Mouse (Mus musculus) layer of hippocampus, adult 11-12 months (tissue): Measurements from ENCODE around the gene Gja4.

Experiments
- DNase-seq: peaks from one replicate; pipeline ENCODE4 v3.0.0; 2022; ENCODE audit warnings: low spot score

Gene Gja4

DNA sequence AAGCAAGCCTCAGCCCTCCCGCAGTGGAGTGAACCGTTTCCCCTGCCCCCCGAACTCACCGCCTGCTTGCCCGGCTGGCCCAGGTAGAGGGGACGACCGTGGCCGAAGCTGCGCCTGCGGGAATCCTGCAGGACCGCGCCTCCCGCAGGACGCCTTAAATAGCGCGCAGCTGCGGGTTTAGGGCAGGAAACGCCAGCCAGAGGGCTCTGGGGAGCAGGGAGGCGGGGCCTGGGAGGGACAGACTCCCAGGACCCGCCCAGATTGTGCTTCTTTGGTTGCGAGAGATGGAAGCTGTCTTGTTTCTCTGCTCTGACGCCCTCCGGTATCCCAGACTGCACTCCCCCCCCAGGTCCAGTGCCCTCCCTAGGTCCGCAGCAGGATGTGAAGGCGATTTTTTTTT lies at the start of gene Gja4:
Gene Gja4 (minus strand): TSS at position 179 of the 400 bp plus-strand sequence.
- peak; percentile 45 for DNase-seq

DNA sequence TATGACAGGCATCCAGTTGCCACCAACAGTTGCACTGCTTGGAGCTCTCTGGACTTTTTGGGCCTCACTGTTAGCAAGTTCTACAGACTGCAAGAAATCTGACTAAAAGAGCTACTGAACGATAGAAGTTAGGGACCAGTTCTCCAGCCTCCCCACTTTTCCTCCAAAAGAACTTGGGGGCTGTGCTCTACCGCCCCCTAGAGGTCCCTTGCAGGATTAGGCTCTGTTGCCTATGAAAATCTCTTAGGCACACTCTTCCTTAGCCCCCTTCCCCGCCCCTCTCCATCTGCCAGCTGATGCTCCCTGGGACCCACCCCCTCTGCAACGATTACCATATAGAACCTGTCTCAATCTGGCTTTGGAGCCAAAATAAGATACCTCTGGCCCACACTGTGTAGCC lies 49.5 kb upstream of the Gja4 start:
- DNase-seq = no peak

DNA sequence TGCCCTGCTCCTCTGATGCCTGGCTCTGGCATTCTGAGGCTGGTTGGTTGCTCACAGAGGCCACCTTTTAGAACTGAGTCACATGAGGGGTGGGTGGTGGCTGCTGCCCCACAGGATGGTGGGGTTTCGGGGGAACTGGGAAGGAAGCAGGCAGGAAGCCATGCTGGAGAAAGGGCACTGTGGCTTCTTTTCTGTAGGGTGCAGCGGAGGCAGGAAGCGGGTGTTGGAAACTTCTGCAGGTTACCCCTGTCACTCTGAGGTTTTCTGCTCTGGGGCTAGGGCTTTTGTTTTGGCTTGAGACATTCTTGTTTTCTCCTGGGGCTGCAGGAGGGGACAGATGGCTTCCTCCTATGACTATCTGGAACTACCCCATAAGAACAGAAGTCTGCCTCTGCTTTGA lies 48.7 kb upstream of the Gja4 start:
- DNase-seq = no peak

GRCm38 (mm10) chr4:127358018-127358417 lies 44.2 kb upstream of the Gja4 start, which contains the start of gene Gjb5:
Gene Gjb5 (minus strand): TSS chr4:127358181.
- DNase-seq = no peak

DNA sequence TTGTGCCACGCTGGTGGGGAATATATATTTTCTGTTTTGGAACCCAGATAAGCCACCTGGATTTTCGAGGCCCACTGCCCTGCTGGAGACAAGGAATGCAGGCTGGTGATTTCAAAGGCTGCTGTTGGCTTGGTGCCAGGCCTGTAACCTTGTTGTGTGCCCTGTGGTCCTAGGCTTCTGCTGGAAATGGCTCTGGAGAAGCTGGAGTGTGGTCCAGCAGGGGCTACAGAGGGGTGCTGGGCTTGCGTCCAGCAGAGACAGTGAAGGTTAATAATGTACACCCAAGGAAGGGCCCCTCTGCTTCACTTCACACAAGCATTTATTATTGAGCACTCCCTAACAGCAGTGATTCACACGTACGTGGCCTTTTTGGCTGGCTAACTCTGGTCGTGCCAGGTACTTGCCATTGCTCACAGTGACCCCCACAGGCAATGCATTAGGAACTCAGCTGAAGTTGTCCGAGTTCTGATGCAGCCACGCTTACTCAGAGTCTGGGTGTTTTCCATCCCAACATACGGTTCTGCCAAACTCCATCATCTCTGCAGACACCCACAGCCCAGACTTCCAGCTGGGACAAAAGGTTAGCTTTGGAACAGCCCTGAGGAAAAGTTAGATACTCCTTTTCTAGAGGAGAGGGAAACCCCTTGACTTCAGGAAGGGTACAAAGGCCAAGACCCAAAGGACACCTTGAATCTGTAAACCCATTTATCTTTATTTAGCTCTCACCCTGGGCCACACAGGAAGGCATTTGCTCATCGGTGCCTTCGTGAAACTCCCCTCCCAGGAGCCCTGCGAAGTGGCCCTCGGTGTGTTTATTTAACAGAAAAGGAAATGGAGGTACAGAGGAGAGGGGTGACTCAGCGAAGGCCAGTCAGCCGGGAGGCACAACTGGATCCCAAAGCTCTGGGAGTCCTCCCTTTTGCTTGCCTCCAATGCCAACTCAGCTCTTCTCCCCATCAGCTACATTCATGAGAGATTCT lies 41.0 kb upstream of the Gja4 start:
- peak; percentile 26 for DNase-seq

DNA sequence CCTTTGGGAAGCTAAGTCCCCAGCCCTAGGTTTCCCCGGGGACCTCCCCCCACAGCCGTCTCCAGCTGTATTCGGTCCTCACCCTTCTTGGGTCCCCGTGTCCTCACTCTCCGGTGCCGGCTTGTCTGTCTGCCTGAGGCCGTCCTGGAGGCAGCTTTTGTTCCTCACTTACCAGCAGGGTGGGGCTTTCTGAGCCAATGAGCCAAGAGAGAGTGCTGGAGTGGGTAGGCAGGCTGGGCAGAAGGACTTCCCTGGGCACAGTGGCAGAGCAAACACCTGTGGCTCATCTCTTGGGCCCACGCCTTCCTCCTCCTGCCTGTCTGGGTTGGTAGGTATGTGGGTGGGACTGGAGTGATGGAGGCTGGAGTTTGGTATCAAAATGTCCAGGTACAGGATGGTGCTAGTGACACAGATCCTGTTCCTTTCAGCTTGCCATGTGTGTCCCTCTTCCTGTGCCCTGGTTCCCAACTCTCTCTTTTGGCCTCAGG lies 40.2 kb upstream of the Gja4 start, which contains the start of gene Gjb4:
Gene Gjb4 (minus strand): TSS at position 131 of the 488 bp plus-strand sequence.
- DNase-seq = no peak

DNA sequence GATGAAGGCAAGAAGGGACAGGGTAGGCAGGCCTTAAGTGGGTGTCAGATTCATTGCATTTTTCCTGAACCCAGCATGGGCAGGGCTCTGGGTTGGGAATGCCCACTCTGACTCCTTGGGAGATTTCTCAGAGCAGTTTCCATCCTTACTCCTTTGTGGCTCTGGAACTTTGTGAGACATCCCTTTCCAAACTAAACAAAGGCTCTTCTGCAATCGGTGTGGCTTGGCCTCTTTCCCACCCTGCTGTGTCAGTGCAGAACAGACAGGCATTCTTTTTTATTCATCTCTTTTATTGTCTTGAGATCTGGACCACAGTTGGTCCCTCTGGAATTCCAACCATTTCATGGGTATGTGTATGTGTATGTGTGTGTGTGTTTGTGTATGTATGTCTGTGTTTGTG lies 38.8 kb upstream of the Gja4 start:
- no peak for DNase-seq

DNA sequence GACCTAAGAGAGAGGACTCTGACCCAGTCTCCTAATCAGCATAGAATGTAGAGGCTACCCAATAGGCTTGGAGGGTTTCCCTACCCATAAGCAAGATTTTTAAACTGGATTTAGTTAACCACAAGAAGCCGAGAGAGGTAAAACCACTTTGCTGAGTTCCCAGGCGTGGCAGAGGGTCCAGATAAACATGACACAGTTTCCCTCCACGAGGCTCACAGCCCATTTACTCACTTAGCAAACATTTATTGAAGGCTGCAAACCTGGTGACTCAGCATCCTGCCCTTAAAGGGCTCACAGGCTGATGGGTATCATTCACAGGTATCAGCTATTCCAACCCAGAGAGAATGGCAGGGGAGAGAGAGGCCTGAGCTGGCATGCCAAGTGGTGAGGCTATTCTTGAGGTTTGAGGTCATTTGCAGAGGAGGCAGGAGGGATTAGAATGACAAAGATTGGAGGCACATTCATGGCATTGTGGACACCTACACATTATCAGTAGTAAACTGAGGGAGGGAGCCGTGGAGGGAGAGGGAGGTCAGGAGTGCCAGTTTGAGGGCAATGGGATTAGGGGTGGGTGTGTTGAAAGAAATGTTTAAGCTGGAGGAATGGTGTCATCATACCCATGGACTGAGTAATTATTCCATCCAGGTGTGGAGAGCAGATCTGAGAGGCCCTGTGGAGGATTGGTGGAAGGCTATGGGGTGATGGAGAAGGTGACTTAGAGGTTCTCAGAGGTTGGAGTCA lies 35.9 kb upstream of the Gja4 start:
- DNase-seq = no peak

GRCm38 (mm10) chr4:127345000-127345399 lies 31.2 kb upstream of the Gja4 start:
- DNase-seq = no peak

- no peak for DNase-seq
Observed at GRCm38 (mm10) chr4:127341372-127341771, 27.5 kb upstream of the Gja4 start.

DNA sequence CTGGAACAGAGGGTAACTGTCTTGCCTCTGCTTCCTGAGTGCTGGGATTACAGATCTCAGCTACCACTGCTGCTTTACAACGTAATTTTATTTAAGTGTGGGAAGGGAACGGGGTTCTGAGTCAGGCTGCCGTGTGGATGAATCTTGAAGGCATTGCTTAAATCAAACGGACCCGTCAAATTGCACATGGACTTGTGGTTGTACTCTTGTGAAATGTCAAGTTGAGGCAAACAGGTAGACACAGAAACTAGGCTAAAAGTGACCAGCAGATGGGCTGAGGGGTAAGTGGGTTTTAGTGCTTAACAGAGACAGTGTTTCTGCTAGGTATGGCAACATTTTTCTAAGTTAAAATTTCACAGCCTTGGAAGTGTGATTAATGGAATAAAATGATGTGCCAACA lies 23.8 kb upstream of the Gja4 start:
- no peak for DNase-seq

DNA sequence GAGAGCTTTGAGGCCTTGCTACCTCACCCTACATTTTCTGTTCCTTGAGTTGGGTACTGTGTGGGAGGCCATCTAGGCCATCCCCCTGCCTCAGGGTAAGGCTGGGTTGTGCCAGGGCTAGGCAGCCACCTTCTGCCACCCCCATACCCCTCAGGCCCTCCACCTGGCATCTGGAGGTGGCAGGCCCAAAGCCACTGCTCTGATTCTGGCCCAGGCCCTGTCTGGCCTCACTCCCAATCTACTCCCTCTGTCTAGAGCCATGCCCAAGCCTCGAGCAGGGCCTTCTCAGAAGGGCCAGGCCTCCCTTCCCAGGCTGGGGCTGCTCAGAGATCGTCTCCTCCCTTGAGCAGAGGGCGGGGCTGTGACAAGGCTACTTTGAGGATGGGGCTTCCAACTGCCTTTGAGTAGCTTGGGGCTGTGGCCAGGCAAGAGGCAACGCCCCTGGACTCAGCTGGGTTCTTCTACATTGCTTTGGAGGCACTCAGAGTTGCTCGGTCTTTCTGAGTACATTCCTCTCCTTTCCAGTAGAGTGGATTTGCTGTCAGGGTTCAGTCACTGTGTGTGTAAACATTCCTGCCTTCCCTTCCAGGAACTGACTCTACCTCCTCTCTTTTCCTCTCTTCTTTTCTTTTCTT lies 21.1 kb upstream of the Gja4 start:
- no peak for DNase-seq

DNA sequence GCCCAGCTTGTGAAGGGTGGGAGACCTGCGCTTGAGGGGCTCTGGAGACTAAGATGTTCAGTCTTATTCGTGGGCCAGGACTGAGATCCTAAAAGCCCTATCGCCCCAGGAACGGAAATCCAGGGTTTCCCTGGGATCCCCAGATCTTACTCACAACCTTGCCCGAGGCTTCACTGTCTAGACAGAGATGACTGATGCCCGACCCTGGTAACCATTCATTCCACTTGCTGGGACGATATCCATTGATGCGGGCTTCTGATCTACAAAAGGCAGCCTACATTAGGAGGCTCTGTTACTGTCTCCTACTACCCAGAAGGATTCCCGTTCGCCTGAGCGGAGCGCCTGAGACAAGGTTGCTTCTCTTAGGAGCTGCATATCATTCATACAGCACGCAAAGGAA lies 17.3 kb upstream of the Gja4 start:
- no peak for DNase-seq

DNA sequence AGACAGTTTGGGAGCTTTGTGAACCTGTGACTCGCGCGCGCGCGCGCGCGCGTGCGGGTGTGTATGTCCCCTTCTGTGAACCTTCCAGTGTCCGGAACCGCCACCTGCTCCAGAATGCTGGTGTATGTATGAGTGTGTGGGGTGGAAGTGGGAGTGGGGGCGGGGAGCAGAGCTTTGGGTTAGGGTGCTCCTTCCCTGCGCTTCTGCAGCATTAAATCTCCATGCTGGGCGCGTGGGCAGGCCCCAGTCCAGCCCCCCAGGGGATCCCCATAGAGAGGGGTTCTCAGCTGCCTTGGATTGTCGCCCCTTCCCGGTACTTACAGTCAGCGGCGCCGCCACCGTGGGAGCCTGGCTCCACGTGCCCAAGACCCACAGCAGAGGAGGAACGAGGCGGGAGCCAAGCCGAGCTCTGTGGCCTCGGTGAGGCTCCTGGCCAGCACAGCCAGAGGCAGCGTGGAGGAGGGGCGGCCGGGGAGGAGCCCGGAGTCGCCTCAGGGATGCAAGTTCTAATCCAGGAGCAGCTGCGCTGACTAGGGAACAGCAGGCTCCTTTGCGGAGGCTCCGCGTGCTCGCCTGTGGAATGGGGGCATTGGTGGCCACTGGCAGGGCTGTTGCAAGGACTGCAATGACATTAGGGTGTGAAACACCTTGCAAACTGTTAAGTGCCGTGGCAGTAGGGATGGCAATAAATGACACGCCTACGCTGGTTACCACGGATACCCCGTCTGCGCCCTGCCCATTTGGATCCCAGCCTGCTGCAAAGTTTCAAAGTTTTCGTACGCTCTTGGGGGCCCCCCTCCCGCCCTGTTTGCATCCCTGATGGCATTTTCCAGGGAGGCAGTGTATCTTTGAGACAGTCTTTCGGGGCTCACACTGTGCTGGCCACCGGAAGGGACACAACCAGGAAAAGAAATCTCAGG lies 16.6 kb upstream of the Gja4 start, which contains the start of gene Gjb3:
Gene Gjb3 (minus strand): TSS at position 664 of the 920 bp plus-strand sequence.
- no peak for DNase-seq

- no peak for DNase-seq
Observed at GRCm38 (mm10) chr4:127329751-127330150, 15.9 kb upstream of the Gja4 start.

GRCm38 (mm10) chr4:127329046-127329445 lies 15.2 kb upstream of the Gja4 start:
- no peak for DNase-seq

GRCm38 (mm10) chr4:127328378-127328777 lies 14.5 kb upstream of the Gja4 start:
- no peak for DNase-seq

DNA sequence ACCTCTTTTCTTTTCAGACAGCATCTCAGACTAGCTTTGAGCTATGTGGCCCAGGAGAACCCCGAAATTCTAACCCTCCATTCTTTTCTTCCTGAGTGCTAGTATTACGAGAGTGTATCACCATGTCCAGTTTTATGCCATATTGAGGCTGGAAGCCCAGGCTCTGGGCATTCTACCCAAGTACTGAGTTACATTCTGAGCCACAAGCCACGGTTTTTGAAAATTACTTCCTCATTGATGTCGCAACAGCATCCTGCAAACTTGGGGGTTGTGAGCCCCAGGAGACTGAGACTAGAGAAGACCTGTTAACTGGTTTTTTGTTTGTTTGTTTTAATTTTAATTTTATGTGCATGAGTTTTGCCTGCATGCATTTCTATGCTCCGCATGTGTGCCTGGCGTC lies 13.9 kb upstream of the Gja4 start:
- no peak for DNase-seq

- no peak for DNase-seq
Observed at GRCm38 (mm10) chr4:127327258-127327657, 13.4 kb upstream of the Gja4 start.

DNA sequence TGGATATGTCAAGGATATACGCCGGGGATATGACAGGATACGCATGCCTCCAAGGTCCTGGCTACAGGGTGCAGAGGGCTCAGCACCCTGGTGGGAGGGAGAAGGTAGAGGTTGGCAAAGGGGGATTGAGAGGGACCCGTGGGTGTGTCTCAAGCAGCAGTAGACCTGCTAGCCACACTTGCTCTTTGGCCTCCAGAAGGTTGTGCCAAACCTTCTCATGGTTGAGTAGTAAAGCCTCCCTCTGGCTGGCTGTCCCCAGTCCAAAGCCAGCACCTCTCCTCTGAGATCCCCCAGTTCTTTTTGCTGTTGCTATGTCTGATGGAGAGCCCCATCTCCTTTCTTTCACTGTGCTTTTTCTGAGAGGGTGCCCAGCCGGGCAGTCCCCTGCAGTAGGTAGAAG lies 11.4 kb upstream of the Gja4 start:
- DNase-seq = no peak

DNA sequence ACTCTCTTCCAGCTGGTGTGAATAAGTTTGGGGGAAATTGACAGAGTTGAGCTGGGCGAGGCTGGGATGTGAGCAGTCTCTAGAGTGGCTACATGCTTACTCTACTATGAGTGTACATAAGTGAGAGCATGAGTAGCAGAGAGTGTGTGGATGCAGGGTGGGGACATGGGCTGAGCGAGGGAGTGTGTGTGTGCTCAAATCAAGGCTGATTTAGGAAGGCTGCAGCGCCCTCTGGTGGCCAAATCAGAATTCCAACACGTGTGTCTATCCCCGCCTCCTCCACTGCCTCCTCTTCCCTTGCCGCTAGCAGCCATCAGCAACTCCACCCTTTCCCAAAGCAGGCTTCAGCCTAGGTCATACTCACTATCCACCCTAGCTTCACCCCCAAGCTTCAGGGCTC lies 10.9 kb upstream of the Gja4 start:
- DNase-seq = peak; percentile 78
